Mouse (Mus musculus): ENCODE measurements around the gene Zfp112.

- no peak for TF ChIP-seq POLR2A (IDR thresholded peaks at IDR 0.05; ENCODE audit: borderline replicate concordance, low read depth, low read length)
- no peak for TF ChIP-seq CTCF (IDR thresholded peaks at IDR 0.05; ENCODE audit: low read depth, low read length)
These were observed 60.1 kb downstream of the Zfp112 start for GRCm38 (mm10) chr7:24172191-24172590.
